Mouse (Mus musculus) CH12.LX (cell line): Measurements from ENCODE around the gene Gm7271.

ENCODE experiments used
- CHD2 ChIP-seq: IDR thresholded peaks from 2 replicates; pipeline ENCODE4 v1.6.1; 2011; ENCODE audit warnings: low read length, improper control_type of control experiment
- CTCF ChIP-seq, 2 experiments: IDR thresholded peaks in 1 of 2; conservative IDR thresholded peaks in 1 of 2; 2 replicates each; pipeline ENCODE4 v1.5.1; 2011 to 2012; ENCODE audit warnings: low read depth in 2 of 2, low read length in 2 of 2, improper control_type of control experiment in 1 of 2, inconsistent platforms in 1 of 2, mild to moderate bottlenecking in 1 of 2, moderate library complexity in 1 of 2
- NELFE ChIP-seq: IDR thresholded peaks from 2 replicates; pipeline ENCODE4 v1.6.1; 2011; ENCODE audit warnings: low read depth, low read length, improper control_type of control experiment
- POLR2A ChIP-seq: IDR thresholded peaks from 2 replicates; pipeline ENCODE4 v1.6.1; 2011; ENCODE audit warnings: low read depth, mild to moderate bottlenecking, improper control_type of control experiment, low read length
- POLR2AphosphoS2 ChIP-seq: IDR thresholded peaks from 2 replicates; pipeline ENCODE4 v1.6.1; 2011; ENCODE audit warnings: low read depth, low read length, improper control_type of control experiment
- SMC3 ChIP-seq: IDR thresholded peaks from 2 replicates; pipeline ENCODE4 v1.6.1; 2011; ENCODE audit warnings: low read depth, low read length, improper control_type of control experiment
- TCF12 ChIP-seq: IDR thresholded peaks from 2 replicates; pipeline ENCODE4 v1.6.1; 2014; ENCODE audit warnings: low read depth, mild to moderate bottlenecking, inconsistent platforms, low read length, improper control_type of control experiment
- ZKSCAN1 ChIP-seq: IDR thresholded peaks from 2 replicates; pipeline ENCODE4 v1.6.1; 2012; ENCODE audit warnings: low read depth, inconsistent platforms, low read length, improper control_type of control experiment, borderline replicate concordance
- ZNF384 ChIP-seq: IDR thresholded peaks from 2 replicates; pipeline ENCODE4 v1.6.1; 2012; ENCODE audit warnings: low read depth, low read length, improper control_type of control experiment, inconsistent platforms

GRCm38 (mm10) chr5:76474931-76475330, 8.9 kb upstream of the Gm7271 start:
- no peak for TF ChIP-seq CTCF (conservative IDR thresholded peaks at IDR 0.05 in 1 of 2, IDR thresholded peaks at IDR 0.05 in 1 of 2; ENCODE audit: low read depth in 2 of 2, low read length in 2 of 2)
- no peak for TF ChIP-seq ZNF384
- no peak for TF ChIP-seq SMC3
- TF ChIP-seq POLR2A = no peak
- TF ChIP-seq POLR2AphosphoS2 = no peak
- no peak for TF ChIP-seq ZKSCAN1
- no peak for TF ChIP-seq CHD2
- no peak for TF ChIP-seq TCF12
- no peak for TF ChIP-seq NELFE
